Mouse (Mus musculus): ENCODE results near the gene Gm9833.

Gm9833 gene

GRCm38 (mm10) chr3:10121956-10122739 is 34.2 kb downstream of the Gm9833 start:
- no peak for DNase-seq (ENCODE audit: low spot score in 2 of 2)

- DNase-seq (ENCODE audit: low spot score in 2 of 2): no peak
Measured at GRCm38 (mm10) chr3:10123615-10124014, 35.7 kb downstream of the Gm9833 start.

- DNase-seq (ENCODE audit: low spot score in 2 of 2): no peak
Measured at GRCm38 (mm10) chr3:10124071-10124470, 36.2 kb downstream of the Gm9833 start.

- DNase-seq (ENCODE audit: low spot score in 2 of 2): no peak
Measured at GRCm38 (mm10) chr3:10125301-10125700, 37.4 kb downstream of the Gm9833 start.

- DNase-seq (ENCODE audit: low spot score in 2 of 2): no peak
Measured at GRCm38 (mm10) chr3:10126036-10126435, 38.1 kb downstream of the Gm9833 start.

- no peak for DNase-seq (ENCODE audit: low spot score in 2 of 2)
Measured at GRCm38 (mm10) chr3:10126502-10126901, 38.6 kb downstream of the Gm9833 start.

GRCm38 (mm10) chr3:10126952-10127351 is 39.0 kb downstream of the Gm9833 start:
- DNase-seq (ENCODE audit: low spot score in 2 of 2): peak; percentile 43 to 61

GRCm38 (mm10) chr3:10127505-10127904 is 39.6 kb downstream of the Gm9833 start:
- no peak for DNase-seq (ENCODE audit: low spot score in 2 of 2)

All from right cerebral cortex, adult 2 months (tissue).